Mouse (Mus musculus) natural killer cell, adult 2 months (primary cell): ENCODE results near the gene Atg16l1.

Experiments used
- DNase-seq, 2 experiments: peaks; one replicate each; pipeline ENCODE4 v3.0.0; 2022; ENCODE audit warnings: low spot score in 2 of 2

Atg16l1 gene

DNA sequence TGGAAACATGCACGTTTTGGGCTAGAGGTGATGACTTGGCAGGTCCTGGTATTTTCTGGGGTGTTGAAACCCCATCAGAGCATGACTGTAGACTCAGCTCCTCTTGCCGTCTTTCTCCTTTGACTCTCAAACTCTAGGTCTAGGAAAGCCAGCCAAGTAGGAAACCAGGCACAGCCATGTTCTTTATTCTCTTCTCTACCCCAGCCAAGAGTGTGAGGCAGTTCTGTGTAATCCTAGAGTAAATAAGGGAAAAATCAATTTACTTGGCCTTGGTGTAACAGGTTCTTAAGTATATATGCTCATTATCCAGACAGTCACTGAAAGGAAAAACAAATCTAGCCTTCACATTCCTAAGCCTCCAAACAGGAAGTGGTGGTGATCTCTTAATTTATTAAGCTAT is 17.7 kb downstream of the Atg16l1 start:
- DNase-seq: no peak

DNA sequence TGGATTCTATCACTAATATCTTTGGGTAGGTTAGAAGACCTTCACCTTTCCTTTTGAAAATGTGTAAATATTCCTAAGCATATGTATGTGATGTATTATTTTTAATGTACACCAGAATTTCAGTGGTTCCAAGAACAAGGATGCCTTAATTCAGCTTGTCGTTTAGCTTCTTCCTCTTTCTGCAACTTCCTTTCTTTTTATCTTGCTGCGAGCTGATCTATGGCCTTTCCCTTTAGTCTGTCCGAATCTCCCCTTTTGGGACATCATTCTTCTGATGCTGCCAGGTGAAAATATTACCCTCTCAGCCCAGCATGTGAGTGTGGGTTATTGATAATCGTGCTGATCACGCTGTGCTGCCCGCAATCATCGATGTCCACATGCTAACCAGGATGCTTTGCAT is 19.2 kb downstream of the Atg16l1 start:
- no peak for DNase-seq

DNA sequence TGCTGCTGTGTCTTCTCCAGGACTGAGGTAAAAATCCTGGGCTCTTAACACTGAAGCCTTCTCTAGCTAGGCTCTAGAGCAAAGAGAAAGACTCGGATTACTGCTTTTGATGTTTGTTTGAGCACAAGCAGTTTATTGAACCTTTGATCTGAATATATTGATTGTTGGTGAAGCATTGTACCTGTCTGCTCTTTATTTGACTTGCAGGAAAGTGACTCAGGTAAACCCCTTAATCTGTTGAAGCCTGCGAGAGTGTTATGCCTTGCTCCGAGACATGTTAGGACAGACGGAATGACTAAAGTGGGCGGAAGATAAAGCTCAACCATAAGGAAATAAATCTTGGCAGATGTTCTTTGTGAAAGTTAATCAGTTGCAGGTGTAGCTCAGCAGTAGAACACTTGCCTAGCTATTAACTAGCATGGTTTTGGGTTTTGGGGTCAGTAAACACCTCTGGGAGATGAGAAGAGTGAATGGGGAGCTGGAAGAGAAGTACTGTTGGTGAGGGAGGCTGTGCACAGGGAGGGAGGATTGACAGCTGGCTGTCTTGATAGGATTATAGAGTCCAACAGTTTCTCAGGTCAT is 23.6 kb downstream of the Atg16l1 start:
- no peak for DNase-seq

DNA sequence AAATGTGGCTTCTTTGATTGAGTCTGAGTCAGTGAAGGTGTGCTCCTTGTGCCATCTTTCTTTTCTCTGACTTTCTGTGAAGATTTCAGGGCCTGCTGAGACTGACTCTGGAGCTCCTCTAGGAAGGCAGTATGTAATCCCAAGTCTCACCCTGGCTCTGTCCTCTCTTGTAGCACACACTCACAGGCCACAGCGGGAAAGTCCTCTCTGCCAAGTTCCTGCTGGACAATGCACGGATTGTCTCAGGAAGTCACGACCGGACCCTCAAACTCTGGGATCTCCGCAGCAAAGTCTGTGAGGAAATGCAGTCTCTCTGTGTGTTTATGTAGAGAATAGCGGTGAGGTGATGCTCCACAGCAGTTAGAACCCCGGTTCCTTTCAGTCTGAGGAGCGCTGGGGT is 30.0 kb downstream of the Atg16l1 start:
- no peak for DNase-seq

DNA sequence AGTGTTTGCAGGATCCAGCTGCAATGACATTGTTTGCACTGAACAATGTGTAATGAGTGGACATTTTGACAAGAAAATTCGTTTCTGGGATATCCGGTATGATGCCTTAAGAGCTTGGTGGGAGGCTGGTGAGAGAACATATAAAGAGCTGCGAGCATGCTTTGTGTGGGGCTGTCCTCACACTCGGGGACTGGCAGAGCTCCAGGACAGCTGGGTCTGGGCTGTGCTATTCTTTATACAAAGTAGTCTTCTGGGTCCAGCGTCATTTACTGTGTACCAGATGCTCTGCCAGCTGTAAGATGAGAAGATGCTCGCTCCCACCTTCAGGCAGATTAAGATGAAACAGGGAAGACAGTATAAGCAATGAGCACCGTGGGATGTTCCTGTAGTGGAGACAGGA is 30.6 kb downstream of the Atg16l1 start:
- DNase-seq: no peak

DNA sequence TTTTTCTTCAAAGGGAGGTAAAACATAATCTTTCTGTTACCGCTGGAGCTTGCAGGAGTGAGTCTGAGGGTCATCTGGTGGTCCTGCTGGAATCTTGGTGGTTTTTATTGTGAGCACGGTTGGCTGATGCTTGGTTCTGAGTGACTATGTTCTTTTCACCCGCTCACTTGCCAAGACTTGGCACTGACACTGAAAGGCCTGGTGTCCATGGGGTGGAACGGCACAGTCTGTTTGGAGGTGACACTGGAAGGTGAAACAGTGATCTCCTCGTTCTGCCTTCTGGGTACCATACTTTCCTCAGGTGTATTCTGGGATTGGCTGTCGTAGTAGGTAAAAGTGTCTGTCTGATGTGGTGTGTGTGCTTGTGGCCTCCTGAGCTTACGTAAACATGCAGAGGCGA is 34.0 kb downstream of the Atg16l1 start:
- DNase-seq: no peak

DNA sequence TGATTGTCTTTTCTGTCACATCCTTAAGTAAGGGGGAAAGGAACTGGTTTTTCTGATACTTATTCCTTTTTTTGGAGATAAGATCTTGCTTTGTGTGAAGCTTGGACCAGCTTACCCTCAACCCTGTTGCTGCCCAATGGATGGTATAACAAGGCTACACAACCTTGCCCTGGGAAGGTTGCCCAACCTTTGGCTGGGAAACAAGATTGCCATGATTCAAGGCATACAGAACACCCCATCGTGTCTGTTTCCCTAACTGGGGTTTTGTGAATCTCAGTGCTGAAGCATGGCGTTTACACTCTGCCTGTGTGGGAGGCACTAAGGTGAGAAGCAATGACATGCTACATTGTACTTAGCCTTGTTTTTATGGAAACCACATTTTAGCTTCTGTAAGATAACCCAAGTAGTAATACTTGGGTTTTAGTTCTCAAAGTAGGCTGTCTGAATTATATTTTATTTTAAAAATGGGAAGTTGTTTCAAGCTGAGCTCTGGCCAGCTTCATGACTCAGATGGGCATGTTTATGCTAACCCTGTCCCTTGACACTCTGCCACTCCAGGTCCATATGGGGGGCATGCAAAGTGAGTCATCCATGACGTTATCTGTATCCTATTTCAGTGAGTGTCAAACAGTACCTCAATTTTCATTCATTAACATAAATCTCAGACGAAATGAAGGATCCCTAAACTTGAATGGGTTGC is 36.9 kb downstream of the Atg16l1 start:
- DNase-seq: no peak

DNA sequence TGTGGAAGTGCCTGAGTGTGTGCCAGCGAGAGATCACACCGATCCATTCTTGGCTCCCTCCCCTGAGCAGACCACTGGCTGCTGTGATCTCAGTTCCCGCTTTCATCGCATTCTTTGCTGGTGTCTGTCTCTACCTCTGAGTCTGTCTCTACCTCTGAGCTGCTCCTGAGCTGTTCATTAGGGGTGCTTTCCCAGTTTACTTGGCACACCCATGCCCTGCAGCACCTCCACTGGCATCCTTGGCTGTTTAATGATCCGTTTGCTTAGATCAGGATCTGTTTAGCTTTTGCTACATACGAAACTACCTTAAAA is 37.4 kb downstream of the Atg16l1 start:
- no peak for DNase-seq

DNA sequence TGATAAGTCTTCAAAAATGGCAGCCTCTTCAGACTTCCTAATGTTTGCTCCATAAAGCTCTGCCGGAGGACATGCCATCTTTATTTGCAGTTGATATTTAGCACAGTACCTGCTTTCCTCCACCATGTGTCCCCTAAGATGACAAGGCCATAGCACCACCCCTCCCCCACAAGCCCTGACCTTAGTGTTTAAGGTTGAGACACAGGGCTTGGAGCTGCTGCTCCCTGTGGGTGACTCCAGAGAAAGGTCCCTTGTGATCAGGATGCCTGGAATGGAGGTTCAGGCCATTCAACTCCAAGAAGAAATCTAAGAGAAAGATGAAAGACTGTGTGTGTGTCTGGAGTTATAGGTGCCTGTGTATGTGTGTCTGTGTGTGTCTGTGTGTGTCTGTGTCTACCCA is 42.0 kb downstream of the Atg16l1 start:
- no peak for DNase-seq

DNA sequence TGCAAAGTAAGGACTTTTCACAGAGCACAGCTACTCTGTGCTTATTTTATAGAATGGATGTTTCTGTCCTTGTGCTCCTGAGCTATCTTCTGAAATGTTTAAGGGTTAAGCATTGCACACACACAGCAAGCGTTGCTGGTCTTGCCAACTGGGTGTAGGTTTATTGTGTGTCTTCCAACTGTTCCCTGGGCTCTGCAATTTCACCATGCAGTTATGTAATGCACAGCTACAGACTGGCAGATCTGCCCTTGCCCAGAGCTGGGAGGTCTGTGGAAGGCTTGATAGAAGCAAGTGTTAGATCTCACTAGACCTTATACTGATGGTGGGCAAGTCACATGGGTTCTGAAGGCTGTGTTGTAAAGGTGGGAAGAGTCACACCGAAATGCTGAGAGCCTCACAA is 42.6 kb downstream of the Atg16l1 start:
- DNase-seq: no peak

DNA sequence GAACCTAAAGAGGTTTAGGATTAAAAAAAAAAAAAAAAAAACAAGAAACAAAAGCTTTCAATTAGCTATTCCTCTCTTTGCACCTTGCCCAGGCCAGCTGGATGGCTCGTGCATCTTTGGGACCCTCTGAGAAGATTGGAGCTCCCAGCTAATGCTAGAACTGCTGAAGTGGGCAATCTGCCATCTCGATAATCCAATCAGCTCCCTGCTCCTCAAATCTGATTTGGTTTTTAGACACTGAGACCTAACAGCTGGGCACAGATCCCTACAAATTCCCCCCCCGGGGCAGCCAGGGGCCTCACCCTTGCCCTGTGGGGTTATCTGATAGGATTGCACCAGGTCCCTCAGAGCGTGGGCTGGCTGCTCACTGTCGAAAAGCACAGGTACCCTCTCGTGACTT is 47.9 kb downstream of the Atg16l1 start, which contains the start of gene Sag:
TSS of gene Sag (plus strand) at position 105 of the 400 bp plus-strand sequence.
- no peak for DNase-seq

DNA sequence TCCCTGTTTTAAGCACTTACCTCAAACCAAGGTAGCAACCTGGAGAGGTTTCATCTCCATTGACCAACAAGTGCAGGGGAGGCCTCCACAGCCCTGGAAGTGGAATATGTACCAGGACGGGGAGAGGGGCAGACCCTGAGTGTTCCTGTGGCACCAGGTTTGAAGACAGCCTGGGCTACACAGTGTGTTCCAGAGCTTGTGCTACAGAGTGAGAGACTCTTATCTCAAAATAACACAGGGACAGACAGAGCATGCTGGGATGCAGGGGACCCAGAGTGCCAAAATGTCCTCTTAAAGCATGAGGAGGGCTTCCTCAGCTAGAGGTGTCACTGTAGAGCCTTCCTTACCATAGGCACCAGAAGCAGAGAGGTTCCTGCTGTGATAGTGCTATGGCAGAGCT is 52.1 kb downstream of the Atg16l1 start:
- DNase-seq: no peak

DNA sequence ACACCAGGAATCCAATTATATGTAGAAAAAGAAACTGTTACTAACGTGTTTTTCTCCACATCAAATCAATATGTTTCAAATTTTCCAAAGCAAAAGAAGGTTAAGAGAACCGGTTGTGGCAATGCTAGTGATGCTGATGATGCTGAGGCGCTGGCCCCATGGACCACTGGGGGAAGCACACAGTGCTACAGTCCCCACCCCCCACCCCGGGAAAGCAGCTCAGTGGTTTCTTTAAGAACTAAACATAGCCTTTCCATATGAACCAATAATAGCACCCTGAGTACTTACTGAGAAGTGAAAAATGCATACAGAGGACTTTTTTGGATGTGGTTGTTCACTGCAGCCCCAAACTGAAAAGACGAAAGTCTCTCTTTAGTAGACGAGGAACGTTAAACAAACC is 55.7 kb downstream of the Atg16l1 start:
- no peak for DNase-seq

DNA sequence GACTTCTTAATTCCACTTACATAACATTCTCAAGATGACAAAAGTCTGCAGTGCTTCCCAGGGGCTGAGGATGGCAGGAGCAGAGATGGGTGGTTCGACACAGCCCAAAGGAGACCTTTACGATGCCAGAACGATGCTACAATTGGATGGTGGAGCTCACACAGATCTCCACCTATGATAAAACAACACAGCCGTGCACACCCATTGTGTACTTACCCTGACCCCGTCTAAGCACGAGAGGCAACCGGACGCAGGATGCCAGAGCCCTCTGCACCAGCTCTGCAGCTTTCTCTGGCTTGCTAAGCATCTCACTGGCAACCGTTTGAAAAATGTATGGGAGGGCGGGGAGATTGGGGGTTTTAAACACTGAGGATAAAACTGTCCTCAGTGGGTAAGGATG is 56.4 kb downstream of the Atg16l1 start:
- DNase-seq: no peak

DNA sequence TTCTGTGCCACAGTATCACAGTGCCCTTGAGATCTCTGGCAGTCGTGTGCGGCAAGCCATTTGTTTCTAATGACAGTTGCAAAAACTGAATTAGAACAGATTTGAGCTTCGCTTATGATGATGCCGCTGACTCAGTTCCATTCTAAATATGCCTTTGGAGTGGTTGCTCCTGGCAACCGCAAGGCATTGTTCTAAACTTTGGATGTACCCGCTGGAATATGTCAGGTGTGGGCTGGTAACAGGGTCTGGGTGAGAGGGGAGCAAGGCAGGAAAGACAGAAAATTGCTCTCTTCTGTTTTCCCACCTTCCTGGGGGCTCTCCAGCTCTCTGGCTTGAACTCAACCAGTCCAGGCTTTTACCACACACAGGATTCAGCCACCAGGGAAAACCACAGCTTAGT is 57.5 kb downstream of the Atg16l1 start:
- DNase-seq: no peak

DNA sequence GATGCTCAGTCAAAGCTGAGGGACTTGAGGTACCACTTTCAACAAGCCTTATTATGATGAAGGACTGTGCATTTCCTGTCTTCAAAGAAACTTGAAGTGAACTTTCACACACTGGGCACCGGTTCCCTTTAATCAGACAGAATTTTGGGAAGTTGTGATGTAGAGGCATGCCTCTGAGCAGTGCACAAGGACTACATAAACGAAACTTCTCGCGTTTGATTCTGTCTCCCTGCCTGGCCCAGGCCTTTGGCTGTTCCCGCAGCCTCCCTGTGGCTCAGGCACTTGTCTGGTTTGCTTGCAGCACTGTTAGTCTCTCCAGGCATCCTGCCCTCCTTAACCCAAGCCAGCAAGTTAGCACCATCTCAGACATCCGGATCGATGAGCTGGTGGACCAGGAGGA is 58.0 kb downstream of the Atg16l1 start:
- peak in 1 of 2 experiments; percentile 5 for DNase-seq

DNA sequence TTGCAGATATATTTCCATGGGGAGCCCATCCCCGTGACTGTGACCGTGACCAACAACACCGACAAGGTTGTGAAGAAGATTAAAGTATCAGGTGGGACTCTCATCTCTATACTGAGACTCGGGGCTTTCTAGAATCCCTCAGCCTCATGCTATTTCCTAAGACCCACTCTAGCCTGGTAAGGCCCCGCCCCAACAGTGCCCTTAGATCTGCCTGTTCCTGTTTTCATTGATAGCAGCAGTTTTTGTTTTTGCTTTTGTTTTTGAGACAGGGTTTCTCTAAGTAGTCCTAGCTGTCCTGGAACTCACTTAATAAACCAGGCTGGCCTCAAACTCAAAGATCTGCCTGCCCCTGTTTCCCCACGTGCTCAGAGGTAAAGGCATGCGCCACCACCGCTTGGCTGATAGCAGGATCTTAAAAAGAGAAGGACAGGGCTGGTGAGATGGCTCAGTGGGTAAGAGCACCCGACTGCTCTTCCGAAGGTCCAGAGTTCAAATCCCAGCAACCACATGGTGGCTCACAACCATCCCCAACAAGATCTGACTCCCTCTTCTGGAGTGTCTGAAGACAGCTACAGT is 68.8 kb downstream of the Atg16l1 start:
- no peak for DNase-seq

DNA sequence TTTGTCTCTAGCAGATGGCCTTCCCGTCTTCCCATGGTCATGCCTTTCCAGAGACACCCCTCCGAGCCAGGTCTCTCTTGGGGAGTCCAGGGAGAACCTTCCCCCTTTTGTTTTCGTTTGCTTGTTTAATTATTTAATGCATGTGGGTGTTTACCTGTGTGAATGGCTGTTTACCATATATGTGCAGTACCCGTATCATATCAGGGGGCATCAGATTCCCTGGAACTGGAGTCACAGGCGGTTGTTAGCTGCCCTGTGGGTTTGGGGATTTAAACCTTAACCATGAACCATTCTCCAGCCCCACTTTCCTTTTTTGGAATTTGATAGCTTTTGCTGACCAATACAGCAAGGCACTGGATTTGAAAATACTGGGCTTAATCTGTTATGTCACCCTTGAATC is 69.6 kb downstream of the Atg16l1 start:
- DNase-seq: no peak

DNA sequence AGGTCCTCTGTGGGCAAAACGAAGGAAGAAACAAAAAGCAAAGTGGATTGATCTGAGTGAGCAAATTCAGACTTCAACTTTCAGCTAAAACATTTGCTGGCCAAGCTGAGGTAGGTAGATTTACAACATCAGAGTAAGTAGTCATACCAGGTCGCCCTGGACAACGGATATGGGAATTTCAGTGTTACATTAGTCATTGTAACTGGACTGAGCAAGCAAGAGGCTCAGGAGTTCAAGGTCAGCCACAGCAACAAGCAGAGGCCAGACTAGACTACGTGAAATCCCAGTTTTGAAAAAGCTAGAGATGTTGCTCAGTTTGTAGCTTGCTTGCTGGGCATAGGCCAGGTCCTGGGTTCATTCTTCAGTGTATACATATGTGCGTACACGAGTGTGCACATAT is 70.3 kb downstream of the Atg16l1 start:
- no peak for DNase-seq

DNA sequence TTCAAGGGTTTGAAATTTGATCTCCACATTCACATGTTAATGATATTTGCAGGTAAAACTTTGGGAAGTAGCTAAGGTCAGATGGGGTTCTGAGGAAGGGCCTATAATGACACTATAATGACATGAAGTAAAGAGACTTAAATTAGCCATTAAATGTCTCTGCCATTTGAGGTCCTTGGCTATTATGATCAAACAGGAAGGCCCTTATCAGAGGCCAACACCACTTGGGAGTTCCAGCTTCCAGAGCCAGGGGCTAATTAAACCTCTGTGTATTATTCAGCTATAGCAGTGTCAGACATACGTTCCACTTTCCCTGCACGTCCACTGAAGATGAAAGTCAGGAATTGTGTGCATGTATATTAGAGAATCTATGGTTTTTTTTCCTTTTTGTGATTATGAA is 70.8 kb downstream of the Atg16l1 start:
- no peak for DNase-seq

DNA sequence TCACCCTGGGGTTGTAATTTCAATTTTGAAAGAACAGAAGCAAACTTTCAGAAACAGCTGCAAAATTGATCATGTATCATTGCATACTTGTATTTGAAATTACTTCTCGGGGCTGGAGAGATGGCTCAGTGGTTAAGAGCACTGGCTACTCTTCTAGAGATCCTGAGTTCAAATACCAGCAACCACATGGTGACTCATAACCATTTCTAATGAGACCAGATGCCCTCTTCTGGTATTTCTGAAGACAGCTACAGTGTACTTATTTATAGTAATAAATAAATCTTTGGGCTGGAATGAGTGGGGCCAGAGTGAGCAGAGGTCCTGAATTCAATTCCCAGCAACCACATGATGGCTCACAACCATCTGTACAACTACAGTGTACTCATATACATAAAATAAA is 71.8 kb downstream of the Atg16l1 start:
- DNase-seq: peak in 1 of 2 experiments; percentile 18

DNA sequence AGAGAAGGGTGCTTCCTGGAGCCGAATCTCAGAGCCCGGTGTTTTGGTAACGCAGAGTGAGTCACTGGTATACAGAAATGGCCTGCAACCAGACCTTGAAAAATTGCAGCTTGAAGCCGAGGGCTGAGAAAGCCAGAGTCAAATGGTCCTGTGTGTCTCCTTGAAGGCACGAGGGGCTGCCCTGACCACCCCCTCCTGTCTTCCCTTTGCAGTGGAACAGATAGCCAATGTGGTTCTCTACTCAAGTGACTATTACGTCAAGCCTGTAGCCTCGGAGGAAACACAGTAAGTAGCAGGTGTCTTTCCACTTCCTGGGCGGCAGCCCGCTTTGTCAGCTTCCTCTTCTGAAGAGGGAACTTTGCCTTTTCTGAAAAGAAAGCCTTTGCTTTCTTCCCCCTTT is 72.5 kb downstream of the Atg16l1 start:
- DNase-seq: peak; percentile 88 to 91

DNA sequence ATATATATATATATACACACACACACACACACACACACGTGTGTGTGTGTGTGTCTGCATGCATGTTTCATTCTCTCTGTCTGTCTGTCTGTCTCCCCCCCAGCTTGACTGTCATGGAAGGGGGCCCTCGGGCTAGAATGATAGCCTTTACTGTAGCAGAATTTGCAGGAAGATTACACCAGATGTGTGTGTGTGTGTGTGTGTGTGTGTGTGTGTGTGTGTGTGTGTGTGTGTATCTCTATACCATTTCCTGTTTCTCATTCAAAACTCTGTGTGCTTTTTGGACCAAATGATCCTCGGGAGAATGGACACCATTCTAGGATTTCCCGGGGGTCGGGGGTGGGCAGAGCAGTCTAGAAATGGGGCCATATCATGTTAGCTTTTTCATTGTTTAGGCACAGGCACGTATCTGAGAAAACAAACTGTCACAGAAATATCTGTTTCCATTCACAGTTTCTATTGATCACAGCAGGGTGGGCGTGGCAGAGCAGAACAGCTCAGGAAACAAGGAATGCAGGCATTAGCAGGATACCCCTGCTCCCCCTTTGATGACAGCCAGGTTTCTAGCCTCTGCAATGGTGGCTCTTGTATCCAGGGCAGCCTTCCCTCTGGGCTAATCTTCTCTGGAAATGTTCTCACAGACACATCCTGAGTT is 73.4 kb downstream of the Atg16l1 start:
- no peak for DNase-seq
